In genomic region chr2:135283783-135284182, GRCm38 (mm10) we compare ENCODE assay signal across 14 mouse cellular contexts.
DNase-seq lines count a peak whose midpoint lies in the region; ATAC-seq and TF ChIP-seq lines count a peak whose summit lies in the region.
"Had no signal": no experiment of that assay in that cellular context is flagged by ENCODE, and none has a peak within 500 bp of the region (broad histone marks: within the 10 kb centered on the region; RNA-seq: fewer than 3 reads in every experiment).

No protein-coding gene starts in this region.

- H3K27me3 ChIP-seq in embryonic facial prominence, embryonic 11.5 days (ENCODE audit: control insufficient read depth, insufficient read depth, low read length): no peaks in the 10 kb centered on the region
- no peaks in the 10 kb centered on the region for H3K27me3 ChIP-seq in embryonic facial prominence, embryonic 10.5 days (replicated peaks; ENCODE audit: low read depth, poor library complexity, severe bottlenecking)
- H3K27me3 ChIP-seq: lung, embryonic 15.5 days; neural tube, embryonic 12.5 days had no signal

- peak; percentile 78 for TF ChIP-seq CTCF in layer of hippocampus, adult 2 months (conservative IDR thresholded peaks at IDR 0.05)

- H3K4me3 ChIP-seq in embryonic facial prominence, embryonic 11.5 days (ENCODE audit: low read depth, low read length): no peak overlapping the region
- no peak overlapping the region for H3K4me3 ChIP-seq in embryonic facial prominence, embryonic 10.5 days
- no peak overlapping the region for H3K4me3 ChIP-seq in layer of hippocampus, adult 2 months
- H3K4me3 ChIP-seq: lung, embryonic 15.5 days; neural tube, embryonic 12.5 days had no signal

- no peak for ATAC-seq in embryonic facial prominence, embryonic 11.5 days (replicated peaks; ENCODE audit: insufficient number of reproducible peaks, low FRiP score, low TSS enrichment, low read depth)

- H3K4me2 ChIP-seq in embryonic facial prominence, embryonic 11.5 days (ENCODE audit: low read depth, low read length): no peak overlapping the region
- H3K4me2 ChIP-seq: lung, embryonic 15.5 days; neural tube, embryonic 12.5 days had no signal

- H3K27ac ChIP-seq in embryonic facial prominence, embryonic 11.5 days (replicated peaks; ENCODE audit: low read depth, low read length): no peak overlapping the region
- no peak overlapping the region for H3K27ac ChIP-seq in embryonic facial prominence, embryonic 10.5 days (replicated peaks)
- no peak overlapping the region for H3K27ac ChIP-seq in layer of hippocampus, adult 2 months
- H3K27ac ChIP-seq: lung, embryonic 15.5 days; neural tube, embryonic 12.5 days had no signal

- DNase-seq in embryonic facial prominence, embryonic 11.5 days (ENCODE audit: low spot score): peak; percentile 33
- DNase-seq in embryonic facial prominence, embryonic 10.5 days (ENCODE audit: low spot score): no peak
- no peak for DNase-seq in layer of hippocampus, adult 2 months (ENCODE audit: low spot score in 2 of 2)
- no peak for DNase-seq in layer of hippocampus, postnatal 36 days
- peak; percentile 34 for DNase-seq in 3T3-L1 (ENCODE audit: low read depth, low spot score)
- peak; percentile 29 for DNase-seq in brain, adult 2 months (ENCODE audit: low read depth, low spot score)
- no peak for DNase-seq in right cerebral cortex, postnatal 14 days
- DNase-seq in cerebellum, adult 18-20 months: no peak
- DNase-seq: cerebellum, adult 9-11 months; heart, postnatal 14 days; midbrain, embryonic 14.5 days; thymus, adult 18-20 months had no signal

- H3K9me3 ChIP-seq in embryonic facial prominence, embryonic 11.5 days (replicated peaks; ENCODE audit: control insufficient read depth, low read length): no peaks in the 10 kb centered on the region
- no peaks in the 10 kb centered on the region for H3K9me3 ChIP-seq in embryonic facial prominence, embryonic 10.5 days
- H3K9me3 ChIP-seq: lung, embryonic 15.5 days; neural tube, embryonic 12.5 days had no signal

- H3K4me1 ChIP-seq in embryonic facial prominence, embryonic 11.5 days (ENCODE audit: control insufficient read depth, insufficient read depth, low read length): no peaks in the 10 kb centered on the region
- no peaks in the 10 kb centered on the region for H3K4me1 ChIP-seq in embryonic facial prominence, embryonic 10.5 days
- H3K4me1 ChIP-seq: neural tube, embryonic 12.5 days had no signal

- WGBS in embryonic facial prominence, embryonic 11.5 days: 70% methylated on average over 3 of the region's 3 CpGs
- WGBS in embryonic facial prominence, embryonic 10.5 days: 70% methylated on average over 3 of the region's 3 CpGs

- H3K9ac ChIP-seq in embryonic facial prominence, embryonic 11.5 days (replicated peaks; ENCODE audit: low read length): no peak overlapping the region
- H3K9ac ChIP-seq: lung, embryonic 15.5 days; neural tube, embryonic 12.5 days had no signal

- H3K36me3 ChIP-seq in embryonic facial prominence, embryonic 11.5 days (replicated peaks; ENCODE audit: control insufficient read depth, insufficient read depth, low read depth, low read length): no peaks in the 10 kb centered on the region
- no peaks in the 10 kb centered on the region for H3K36me3 ChIP-seq in embryonic facial prominence, embryonic 10.5 days (replicated peaks)
- H3K36me3 ChIP-seq: lung, embryonic 15.5 days; neural tube, embryonic 12.5 days had no signal

Comparison
In these comparisons a context has a peak if more than half of its experiments do, and no peak if none do; other contexts are left out.
1. DNase-seq: peak in embryonic facial prominence, embryonic 11.5 days (single experiment), 3T3-L1 (single experiment) and brain, adult 2 months (single experiment); none in embryonic facial prominence, embryonic 10.5 days (single experiment), layer of hippocampus, adult 2 months (0 of 2), layer of hippocampus, postnatal 36 days (0 of 2), right cerebral cortex, postnatal 14 days (single experiment) and cerebellum, adult 18-20 months (0 of 2).